Mouse (Mus musculus) liver, embryonic 14.5 days (tissue): ENCODE measurements around the gene Ube2q2.

Experiments
- CTCF ChIP-seq: IDR thresholded peaks from 2 replicates; pipeline ENCODE4 v1.5.1; 2016; ENCODE audit warnings: antibody characterized with exemption, low read depth, control low read depth
- EP300 ChIP-seq: IDR thresholded peaks from 2 replicates; pipeline ENCODE4 v1.6.1; 2016; ENCODE audit warnings: antibody characterized with exemption, low read depth

GRCm38 (mm10) chr9:55215648-55216047 is 67.0 kb downstream of the Ube2q2 start:
- TF ChIP-seq CTCF (no peak), EP300 (no peak)
